ENCODE assay signal across 13 mouse cellular contexts in genomic region chr4:45055451-45055850, GRCm38 (mm10). TPM values are rescaled to one million over a fixed set of nuclear protein-coding genes. Genes with fewer than 3 reads are reported as not detected.
A peak's percentile ranks its signal among the peaks of the same experiment; 100 is the strongest.
DNase-seq lines count a peak whose midpoint lies in the region; ATAC-seq lines count a peak whose summit lies in the region.
"Had no signal": no experiment of that assay in that cellular context is flagged by ENCODE, and none has a peak within 500 bp of the region (broad histone marks: within the 10 kb centered on the region; RNA-seq: fewer than 3 reads in every experiment).

No protein-coding gene starts in this region.

- H3K9me3 ChIP-seq in heart, embryonic 16.5 days (replicated peaks; ENCODE audit: control insufficient read depth, low read length): no peaks in the 10 kb centered on the region
- no peaks in the 10 kb centered on the region for H3K9me3 ChIP-seq in kidney, embryonic 16.5 days (ENCODE audit: low read length)
- H3K9me3 ChIP-seq: embryonic facial prominence, embryonic 10.5 days; forebrain, embryonic 12.5 days; limb, embryonic 13.5 days had no signal

- H3K27me3 ChIP-seq in heart, embryonic 16.5 days (ENCODE audit: control insufficient read depth, insufficient read depth, low read length): no peaks in the 10 kb centered on the region
- H3K27me3 ChIP-seq in kidney, embryonic 16.5 days (ENCODE audit: insufficient read depth, low read length): no peaks in the 10 kb centered on the region
- H3K27me3 ChIP-seq: forebrain, embryonic 12.5 days; limb, embryonic 13.5 days had no signal

- H3K27ac ChIP-seq in heart, embryonic 16.5 days (ENCODE audit: low read length): peak overlapping the region; percentile 58
- no peak overlapping the region for H3K27ac ChIP-seq in kidney, embryonic 16.5 days (ENCODE audit: low read length)
- H3K27ac ChIP-seq: embryonic facial prominence, embryonic 10.5 days; forebrain, embryonic 12.5 days; limb, embryonic 13.5 days had no signal

- no peak overlapping the region for H3K4me2 ChIP-seq in heart, embryonic 16.5 days (ENCODE audit: low read depth, low read length)
- no peak overlapping the region for H3K4me2 ChIP-seq in kidney, embryonic 16.5 days (replicated peaks; ENCODE audit: low read depth, low read length)
- H3K4me2 ChIP-seq: forebrain, embryonic 12.5 days; limb, embryonic 13.5 days had no signal

- 62% methylated on average over 8 of the region's 8 CpGs for WGBS in heart, embryonic 16.5 days
- 85% methylated on average over 8 of the region's 8 CpGs for WGBS in kidney, embryonic 16.5 days

- H3K9ac ChIP-seq in heart, embryonic 16.5 days (ENCODE audit: low read length): no peak overlapping the region
- no peak overlapping the region for H3K9ac ChIP-seq in kidney, embryonic 16.5 days (replicated peaks; ENCODE audit: low read length)
- H3K9ac ChIP-seq: forebrain, embryonic 12.5 days; limb, embryonic 13.5 days had no signal

- peak; percentile 19 for DNase-seq in cerebellum, adult 11 months
- peak; percentile 39 to 40 for DNase-seq in cerebellum, adult 18-20 months
- peak; percentile 40 to 54 for DNase-seq in gastrocnemius, adult 8-10 months (ENCODE audit: low spot score in 2 of 2)
- no peak for DNase-seq in embryo, embryonic 11 days
- no peak for DNase-seq in urinary bladder, postnatal 14 days (ENCODE audit: low spot score)
- DNase-seq: lung, adult 18-20 months had no signal

- no peak overlapping the region for H3K4me3 ChIP-seq in heart, embryonic 16.5 days (ENCODE audit: low read length)
- no peak overlapping the region for H3K4me3 ChIP-seq in kidney, embryonic 16.5 days (ENCODE audit: low read length)
- H3K4me3 ChIP-seq: embryonic facial prominence, embryonic 10.5 days; forebrain, embryonic 12.5 days; limb, embryonic 13.5 days had no signal

- no peak for ATAC-seq in cerebellum, adult (ENCODE audit: insufficient number of reproducible peaks, low FRiP score, low TSS enrichment)
- ATAC-seq in heart, embryonic 16.5 days (replicated peaks; ENCODE audit: extremely low read depth, insufficient read depth, low FRiP score): no peak
- no peak for ATAC-seq in kidney, embryonic 16.5 days (ENCODE audit: low FRiP score, low TSS enrichment)
- ATAC-seq: intestine, postnatal 0 days had no signal

- H3K36me3 ChIP-seq in heart, embryonic 16.5 days (ENCODE audit: control insufficient read depth, insufficient read depth): peaks cover 26% of the 10 kb centered on the region
- peaks cover 19% of the 10 kb centered on the region; the same call in 1 of the 2 replicates for H3K36me3 ChIP-seq in kidney, embryonic 16.5 days (ENCODE audit: insufficient read depth, low read length)

- peaks cover 13% of the 10 kb centered on the region for H3K4me1 ChIP-seq in heart, embryonic 16.5 days (ENCODE audit: control insufficient read depth, insufficient read depth, low read length)
- no peaks in the 10 kb centered on the region for H3K4me1 ChIP-seq in kidney, embryonic 16.5 days (ENCODE audit: insufficient read depth, low read length)
- H3K4me1 ChIP-seq: embryonic facial prominence, embryonic 10.5 days; forebrain, embryonic 12.5 days; limb, embryonic 13.5 days had no signal

RNA-seq across cellular contexts. Expression of gene Fbxo10, which starts 29.0 kb away (rescaled TPM):
- total RNA-seq in gastrocnemius, adult 8-10 months (2022): 1 to 10 TPM; 1.4 to 2.6 (median 1.9) TPM
- polyA plus RNA-seq in heart, embryonic 16.5 days (2015; fragmentation: Nextera tagmentation; extraction: Ambion mirVana): 22.5 and 24.1 TPM in 2 replicates
- polyA plus RNA-seq in kidney, embryonic 16.5 days (2015; fragmentation: Nextera tagmentation; extraction: Ambion mirVana): 17.9 and 19.2 TPM in 2 replicates

RNA-seq across cellular contexts. Expression of gene Polr1e, which starts 37.1 kb away (rescaled TPM):
- total RNA-seq in gastrocnemius, adult 8-10 months (2022): 1 to 10 TPM; 3.7 to 6.7 (median 4.0) TPM
- polyA plus RNA-seq in heart, embryonic 16.5 days (2015; fragmentation: Nextera tagmentation; extraction: Ambion mirVana): 80.2 and 90.4 TPM in 2 replicates
- polyA plus RNA-seq in kidney, embryonic 16.5 days (2015; fragmentation: Nextera tagmentation; extraction: Ambion mirVana): 39.9 and 43.0 TPM in 2 replicates

RNA-seq across cellular contexts. Expression of gene Zbtb5, which starts 43.2 kb away (rescaled TPM):
- 1 to 10 TPM; 2.2 to 2.7 (median 2.5) TPM for total RNA-seq in gastrocnemius, adult 8-10 months (2022)
- 14.0 and 15.7 TPM in 2 replicates for polyA plus RNA-seq in heart, embryonic 16.5 days (2015; fragmentation: Nextera tagmentation; extraction: Ambion mirVana)
- polyA plus RNA-seq in kidney, embryonic 16.5 days (2015; fragmentation: Nextera tagmentation; extraction: Ambion mirVana): 25.2 and 27.9 TPM in 2 replicates

RNA-seq across cellular contexts. Expression of gene Tomm5, which starts 52.5 kb away (rescaled TPM):
- total RNA-seq in gastrocnemius, adult 8-10 months (2022): 10 to 100 TPM; 67.7 to 76.8 (median 68.6) TPM
- 243 and 262 TPM in 2 replicates for polyA plus RNA-seq in heart, embryonic 16.5 days (2015; fragmentation: Nextera tagmentation; extraction: Ambion mirVana)
- polyA plus RNA-seq in kidney, embryonic 16.5 days (2015; fragmentation: Nextera tagmentation; extraction: Ambion mirVana): 238 and 253 TPM in 2 replicates

Comparison
In these comparisons a context has a peak if more than half of its experiments do, and no peak if none do; other contexts are left out.
1. DNase-seq: peak in cerebellum, adult 11 months (single experiment), cerebellum, adult 18-20 months (2 of 2) and gastrocnemius, adult 8-10 months (2 of 2); none in embryo, embryonic 11 days (single experiment) and urinary bladder, postnatal 14 days (single experiment).